Mouse (Mus musculus) liver, embryonic 14.5 days (tissue): ENCODE data around the gene Fam83b. TPM values are rescaled to one million over a fixed set of nuclear protein-coding genes. Genes with fewer than 3 reads are reported as not detected.
A peak's percentile ranks its signal among the peaks of the same experiment; 100 is the strongest.

Experiments used
- ATAC-seq: fragments of 200-750 bp; cut with Nextera tagmentation; 2 replicates; pipeline ENCODE4 v1.8.0; 2017; ENCODE audit warnings: moderate number of reproducible peaks, mild to moderate bottlenecking, moderate library complexity; ENCODE audit not compliant: insufficient read depth
- DNase-seq, 3 experiments: peaks; one replicate each; pipeline ENCODE4 v3.0.0-alpha.2; 2012 to 2013; ENCODE audit warnings: low read depth in 3 of 3, low spot score in 3 of 3
- H3K27ac ChIP-seq: fragments of 300-500 bp; sonication (generic); 2 replicates; pipeline ENCODE4 v1.5.1; 2014; ENCODE audit warnings: moderate library complexity, mild to moderate bottlenecking, control low read depth, inconsistent platforms
- H3K27me3 ChIP-seq: fragments of 300-500 bp; sonication (generic); 2 replicates; pipeline ENCODE4 v1.6.1; 2014; ENCODE audit warnings: mild to moderate bottlenecking, low read length, moderate library complexity; ENCODE audit not compliant: control insufficient read depth, insufficient read depth
- H3K36me3 ChIP-seq: fragments of 300-500 bp; sonication (generic); replicated peaks from 2 replicates; pipeline ENCODE4 v1.6.1; 2014; ENCODE audit warnings: low read depth; ENCODE audit not compliant: control insufficient read depth, insufficient read depth
- H3K4me1 ChIP-seq, 2 experiments: fragments of 200-500 bp in 1 of 2; fragments of 300-500 bp in 1 of 2; sonication (generic) in 1 of 2; replicated peaks; 2 replicates each; pipeline ENCODE4 v1.6.1; 2012 to 2014; ENCODE audit warnings: antibody characterized with exemption in 1 of 2, inconsistent platforms in 1 of 2, low read length in 1 of 2; ENCODE audit not compliant: control insufficient read depth in 2 of 2, insufficient read depth in 2 of 2
- H3K4me2 ChIP-seq: fragments of 300-500 bp; sonication (generic); 2 replicates; pipeline ENCODE4 v1.6.1; 2014; ENCODE audit warnings: low read depth, mild to moderate bottlenecking, control low read depth, moderate library complexity
- H3K4me3 ChIP-seq, 2 experiments: fragments of 200-500 bp in 1 of 2; fragments of 300-500 bp in 1 of 2; sonication (generic) in 1 of 2; 2 replicates each; pipeline ENCODE4 v1.5.1; 2012 to 2014; ENCODE audit warnings: low read depth in 2 of 2, low read length in 2 of 2, mild to moderate bottlenecking in 2 of 2, control low read depth in 1 of 2, inconsistent platforms in 1 of 2, moderate library complexity in 1 of 2; ENCODE audit not compliant: insufficient read depth in 1 of 2
- H3K9ac ChIP-seq: fragments of 300-500 bp; sonication (generic); replicated peaks from 2 replicates; pipeline ENCODE4 v1.6.1; 2014; ENCODE audit warnings: mild to moderate bottlenecking, control low read depth, moderate library complexity
- H3K9me3 ChIP-seq: fragments of 300-500 bp; sonication (generic); 2 replicates; pipeline ENCODE4 v1.6.1; 2016; ENCODE audit warnings: low read length, mixed read lengths; ENCODE audit not compliant: control insufficient read depth
- CTCF ChIP-seq: IDR thresholded peaks from 2 replicates; pipeline ENCODE4 v1.5.1; 2016; ENCODE audit warnings: antibody characterized with exemption, low read depth, control low read depth
- EP300 ChIP-seq: IDR thresholded peaks from 2 replicates; pipeline ENCODE4 v1.6.1; 2016; ENCODE audit warnings: antibody characterized with exemption, low read depth
- WGBS: fragments of 180-500 bp; shearing (Covaris S2); extraction: QIAGEN DNeasy Blood & Tissue Kit; methylation state at CpG from one replicate; pipeline ENCODE4 v1.1.7; 2014; ENCODE audit not compliant: insufficient replicate concordance; 5-methylcytosine and 5-hydroxymethylcytosine counted together
- polyA plus RNA-seq, 2 experiments: library from polyadenylated mRNA; depleted of rRNA in 1 of 2; stranded (reverse) in 1 of 2; unstranded in 1 of 2; fragments of >200 nt; fragmentation: Nextera tagmentation in 1 of 2; extraction: Ambion mirVana in 1 of 2; gene quantifications; 2 replicates each; pipeline versions ENCODE4 v1.2.1 to v1.2.3; 2012 to 2014

The Fam83b gene
- polyA plus RNA-seq, 2 experiments, result 0.02 to 0.06 TPM

DNA sequence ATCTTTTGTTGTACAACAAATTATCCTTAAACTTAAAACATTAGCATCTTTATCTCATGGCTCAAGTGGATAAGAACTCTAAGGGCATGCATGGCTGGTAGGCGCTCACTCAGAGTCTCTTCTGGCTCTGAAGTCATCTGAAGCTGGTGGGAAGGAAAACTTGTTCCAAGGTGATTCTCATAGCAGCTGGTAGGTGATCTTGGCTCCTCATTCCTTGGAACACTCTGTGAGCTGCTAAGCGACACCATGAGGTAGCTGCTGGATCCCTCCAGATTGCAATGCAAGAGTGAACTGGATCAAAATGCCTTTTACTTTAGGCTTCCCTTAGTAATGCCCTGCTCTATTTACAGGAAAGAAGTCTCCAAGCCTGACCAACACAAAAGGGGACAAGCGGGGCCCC lies 34.5 kb downstream of the Fam83b start:
- Histone ChIP-seq H3K4me3 (no peak overlapping the region), H3K27ac (no peak overlapping the region), H3K27me3 (no peaks in the 10 kb centered on the region), H3K9me3 (no peaks in the 10 kb centered on the region), H3K36me3 (no peaks in the 10 kb centered on the region), H3K4me2 (no peak overlapping the region), H3K4me1 (no peaks in the 10 kb centered on the region), H3K9ac (no peak overlapping the region)
- TF ChIP-seq CTCF, result no peak
- no peak for TF ChIP-seq EP300
- ATAC-seq (no peak), DNase-seq (no peak)
- 56% methylated on average over 3 of the region's 3 CpGs for WGBS

DNA sequence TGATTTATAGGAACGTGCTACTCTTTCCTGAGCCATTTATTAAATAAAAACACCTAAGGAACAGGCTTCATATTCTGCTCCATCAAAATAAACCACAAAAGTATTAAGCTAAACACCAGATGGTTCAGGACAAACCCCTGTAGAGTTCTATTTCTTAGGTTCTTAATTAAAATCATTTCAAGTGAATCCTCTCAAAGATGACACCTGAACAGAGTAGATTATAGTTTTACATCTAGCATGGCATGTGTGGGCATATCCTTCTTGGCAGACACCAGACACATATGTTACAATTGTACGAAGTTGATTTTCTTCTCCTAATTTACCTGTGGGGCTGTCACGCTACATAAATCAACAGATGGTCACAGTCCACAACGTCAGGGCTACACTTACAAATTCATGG lies 35.5 kb downstream of the Fam83b start:
- H3K4me1 ChIP-seq, result no peaks in the 10 kb centered on the region
- no peaks in the 10 kb centered on the region for H3K9me3 ChIP-seq
- H3K4me3 ChIP-seq, result no peak overlapping the region
- no peak for ATAC-seq
- no peak overlapping the region for H3K27ac ChIP-seq
- no peak overlapping the region for H3K4me2 ChIP-seq
- no peak for DNase-seq
- H3K27me3 ChIP-seq, result no peaks in the 10 kb centered on the region
- H3K9ac ChIP-seq, result no peak overlapping the region
- no peaks in the 10 kb centered on the region for H3K36me3 ChIP-seq
- no peak for TF ChIP-seq CTCF
- no peak for TF ChIP-seq EP300
- 63% methylated on average over 4 of the region's 4 CpGs for WGBS

DNA sequence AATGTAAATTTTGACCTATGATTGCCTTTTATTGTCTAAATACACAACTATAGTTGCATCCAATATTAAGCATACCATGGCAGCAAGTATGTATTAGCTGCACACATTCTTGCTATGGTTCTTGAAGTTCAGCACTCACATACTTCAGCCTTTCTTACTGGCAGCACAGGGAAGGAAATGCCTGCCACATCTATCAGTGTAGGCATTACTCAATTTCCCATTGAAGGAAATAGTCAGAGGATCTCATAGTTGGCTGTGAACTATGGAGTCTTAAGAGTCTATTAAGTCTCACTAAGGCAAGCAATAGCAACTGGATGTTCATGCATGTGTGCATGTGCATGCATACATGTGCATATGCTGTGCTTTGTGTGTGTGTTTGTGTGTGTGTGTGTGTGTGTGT lies 41.3 kb downstream of the Fam83b start:
- Histone ChIP-seq H3K27ac (no peak overlapping the region), H3K4me2 (no peak overlapping the region), H3K9ac (no peak overlapping the region), H3K4me1 (no peaks in the 10 kb centered on the region), H3K4me3 (no peak overlapping the region), H3K9me3 (no peaks in the 10 kb centered on the region), H3K36me3 (no peaks in the 10 kb centered on the region), H3K27me3 (no peaks in the 10 kb centered on the region)
- no peak for ATAC-seq
- TF ChIP-seq EP300, result no peak
- TF ChIP-seq CTCF, result no peak
- DNase-seq, result no peak

DNA sequence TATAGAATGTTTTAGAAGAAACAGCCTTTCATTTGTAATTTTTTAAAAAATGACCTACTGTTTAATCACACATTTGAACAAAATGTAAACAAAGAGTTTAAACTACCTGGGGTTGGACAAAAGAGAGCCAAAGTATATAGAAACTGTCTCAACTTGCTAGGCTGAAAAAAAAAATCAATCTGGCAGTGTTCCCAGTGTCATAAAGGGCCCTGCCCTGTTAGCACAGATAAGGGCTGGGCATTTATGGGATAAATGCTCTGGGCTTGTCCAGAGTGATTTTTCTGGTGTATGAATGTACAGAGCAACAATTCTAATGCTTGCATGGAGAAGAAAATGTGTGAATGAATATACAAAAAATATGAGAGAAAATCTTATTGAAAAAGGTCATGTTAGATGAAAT lies 43.8 kb downstream of the Fam83b start:
- TF ChIP-seq EP300 (no peak), CTCF (no peak)
- Histone ChIP-seq H3K4me1 (no peaks in the 10 kb centered on the region), H3K27ac (no peak overlapping the region), H3K36me3 (no peaks in the 10 kb centered on the region), H3K4me3 (no peak overlapping the region), H3K9ac (no peak overlapping the region), H3K4me2 (no peak overlapping the region), H3K27me3 (no peaks in the 10 kb centered on the region), H3K9me3 (no peaks in the 10 kb centered on the region)
- ATAC-seq (no peak), DNase-seq (peak in 2 of 3 experiments; percentile 9 to 16)

DNA sequence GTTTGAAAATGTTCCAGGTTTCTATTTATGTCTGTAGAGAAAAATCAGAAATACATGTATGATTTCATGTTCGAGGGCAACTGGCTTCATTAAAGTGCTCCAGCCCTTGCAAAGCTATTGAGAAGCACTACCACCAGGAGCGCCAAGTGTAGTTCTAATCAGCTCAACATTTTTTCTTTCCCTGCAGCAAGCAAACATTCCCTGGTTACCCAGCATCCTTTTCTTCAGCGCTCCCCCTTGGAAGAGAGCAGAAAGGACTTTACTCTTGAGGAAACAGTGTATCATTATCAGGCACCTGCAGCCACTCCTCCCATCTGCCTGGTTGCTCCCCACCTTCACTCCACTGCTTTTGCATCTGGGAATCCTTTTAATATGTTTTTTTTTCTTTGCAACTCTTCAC lies 45.3 kb downstream of the Fam83b start:
- no peak for DNase-seq
- H3K27me3 ChIP-seq, result no peaks in the 10 kb centered on the region
- no peak for ATAC-seq
- no peak overlapping the region for H3K27ac ChIP-seq
- H3K36me3 ChIP-seq, result no peaks in the 10 kb centered on the region
- no peak overlapping the region for H3K4me2 ChIP-seq
- 62% methylated on average over 3 of the region's 3 CpGs for WGBS
- H3K9me3 ChIP-seq, result no peaks in the 10 kb centered on the region
- H3K4me1 ChIP-seq, result no peaks in the 10 kb centered on the region
- no peak overlapping the region for H3K4me3 ChIP-seq
- TF ChIP-seq EP300 (no peak), CTCF (no peak)
- no peak overlapping the region for H3K9ac ChIP-seq

DNA sequence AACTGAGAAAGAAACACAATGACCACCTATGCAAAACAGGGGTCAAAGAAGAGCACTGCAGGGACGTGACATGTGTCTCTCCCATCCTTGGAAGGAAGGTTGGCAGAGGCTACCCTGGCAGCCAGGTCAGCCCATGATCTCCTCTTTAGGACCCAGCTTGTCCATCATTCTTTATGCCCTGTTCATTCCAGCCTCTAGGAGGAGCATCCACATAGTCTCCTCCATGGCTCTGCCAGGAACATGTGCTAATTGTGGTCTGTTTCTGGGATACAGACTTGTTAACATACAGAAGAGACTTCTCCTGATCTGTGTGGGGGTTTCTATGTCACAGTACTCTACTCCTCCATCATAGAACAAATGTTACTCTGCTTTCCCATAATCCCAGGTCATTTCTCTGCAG lies 48.3 kb downstream of the Fam83b start:
- no peak for ATAC-seq
- Histone ChIP-seq H3K9ac (no peak overlapping the region), H3K4me3 (no peak overlapping the region), H3K4me1 (no peaks in the 10 kb centered on the region), H3K27me3 (no peaks in the 10 kb centered on the region), H3K9me3 (no peaks in the 10 kb centered on the region), H3K27ac (no peak overlapping the region), H3K4me2 (no peak overlapping the region), H3K36me3 (no peaks in the 10 kb centered on the region)
- TF ChIP-seq EP300 (no peak), CTCF (no peak)
- 44% methylated on average over 1 of the region's 1 CpGs for WGBS
- DNase-seq, result no peak
